Mouse (Mus musculus): Measurements from ENCODE around the gene Impdh2.

Gene Impdh2

DNA sequence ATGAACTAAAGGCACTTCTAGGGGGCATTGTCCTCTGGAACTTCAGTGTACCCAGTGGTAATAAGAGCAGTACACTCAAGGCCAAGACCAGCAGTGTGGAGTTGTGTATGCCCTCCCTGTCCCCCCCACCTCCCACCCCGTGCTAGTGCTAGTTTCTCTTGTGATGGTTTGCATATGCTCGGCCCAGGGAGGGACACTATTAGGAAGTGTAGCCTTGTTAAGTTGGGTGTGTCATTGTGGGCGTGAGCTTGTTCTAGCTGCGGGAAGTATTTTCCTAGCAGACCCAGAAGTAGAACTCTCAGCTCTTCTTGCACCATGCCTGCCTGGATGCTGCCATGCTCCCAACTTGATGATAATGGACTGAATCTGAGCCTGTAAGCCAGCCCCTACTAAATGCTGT is 41.9 kb downstream of the Impdh2 start:
- CTCF ChIA-PET = no interaction called here

DNA sequence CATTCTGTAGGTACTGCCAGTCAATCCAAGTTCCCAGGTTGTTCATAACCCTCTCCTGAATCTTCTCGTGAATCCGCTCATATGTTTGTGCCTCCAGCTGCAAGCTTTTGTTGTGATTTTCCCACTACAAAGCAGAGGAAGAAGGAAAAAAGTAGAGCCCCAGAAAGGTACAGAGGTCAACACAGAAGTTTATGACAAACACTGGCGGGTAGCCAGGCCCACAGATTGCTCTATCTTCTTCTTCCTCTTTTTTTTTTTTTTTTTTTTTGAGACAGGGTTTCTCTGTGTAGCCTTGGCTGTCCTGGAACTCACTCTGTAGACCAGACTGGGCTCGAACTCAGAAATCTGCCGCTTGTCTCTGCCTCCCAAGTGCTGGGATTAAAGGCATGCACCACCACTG is 47.8 kb downstream of the Impdh2 start:
- CTCF ChIA-PET = interaction anchor here (0.6 kb wide), 1 partner anchor 288 kb away, joined by 4 read pairs; no protein-coding TSS in a partner anchor

DNA sequence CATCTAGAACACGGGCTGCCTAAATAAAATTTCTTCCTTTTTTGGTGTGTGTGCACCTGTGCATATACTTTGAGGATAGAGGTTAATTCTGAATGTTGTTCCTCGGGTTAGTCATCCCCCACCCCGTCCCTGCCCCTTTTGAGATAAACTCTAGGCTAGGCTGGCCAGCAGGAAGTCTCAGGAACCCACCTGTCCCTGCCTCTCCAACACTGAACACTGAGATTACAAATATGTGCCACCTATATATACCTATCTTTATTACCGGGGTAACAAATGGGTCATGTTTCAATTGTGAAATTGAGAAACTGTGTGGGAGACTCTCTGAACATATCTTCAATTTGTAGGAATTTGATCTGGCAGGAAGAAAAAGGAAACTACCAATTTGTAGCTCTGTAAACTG is 48.8 kb downstream of the Impdh2 start:
- CTCF ChIA-PET = no interaction called here

DNA sequence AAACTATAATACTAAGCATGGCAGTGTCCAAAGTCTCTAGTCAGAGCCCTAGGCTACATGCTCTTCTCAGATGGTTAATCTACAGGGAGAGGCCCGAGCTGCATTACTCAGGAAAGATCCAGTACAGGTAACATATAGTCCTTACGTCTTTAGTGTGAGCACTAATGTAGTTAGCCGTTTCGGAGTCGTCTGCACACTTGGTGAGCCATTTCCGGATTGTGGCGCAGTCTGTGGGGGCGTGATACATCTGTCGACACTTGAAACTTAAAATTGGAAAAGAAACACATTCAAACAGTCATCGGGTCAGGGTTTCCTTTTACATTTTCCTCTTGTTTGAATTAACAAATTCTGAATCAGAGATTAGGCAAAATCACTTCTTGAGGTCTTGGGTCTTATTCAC is 51.4 kb downstream of the Impdh2 start:
- CTCF ChIA-PET = no interaction called here
